Mouse (Mus musculus) spleen, adult 2 months (tissue): ENCODE data around the gene Smurf2.
"Not testable (repeated sequence)": the region's sequence is repeated elsewhere in the genome, so short reads cannot be mapped to it uniquely, and the experiment has no call there.

Experiments used
- CTCF ChIP-seq: fragments of 200-500 bp; IDR thresholded peaks from 2 replicates; pipeline ENCODE4 v1.5.1; 2011; ENCODE audit warnings: mild to moderate bottlenecking, inconsistent platforms; ENCODE audit not compliant: insufficient read depth, insufficient read length, insufficient replicate concordance; ENCODE audit errors: extremely low read depth
- POLR2A ChIP-seq: fragments of 200-500 bp; IDR thresholded peaks from 2 replicates; pipeline ENCODE4 v1.6.1; 2011; ENCODE audit warnings: low read depth, low read length, inconsistent platforms

DNA sequence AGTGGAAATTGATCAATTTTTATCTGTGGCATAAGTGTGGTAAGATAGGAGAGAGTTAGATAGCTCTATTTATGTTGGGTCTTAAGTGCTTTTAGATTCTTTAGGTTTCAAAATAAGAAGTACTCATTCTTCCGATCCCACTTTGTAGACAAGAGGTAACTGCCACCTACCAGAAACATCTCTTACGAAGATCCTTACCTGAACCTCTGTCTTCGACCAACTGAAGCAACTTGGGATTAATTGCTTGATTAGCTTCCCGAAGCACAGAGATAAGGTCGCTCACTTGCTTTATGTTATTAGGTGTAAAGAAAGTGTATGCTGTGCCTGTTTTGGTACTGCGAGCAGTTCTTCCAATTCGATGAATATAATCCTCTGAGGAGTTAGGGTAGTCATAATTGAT lies 138.2 kb downstream of the Smurf2 start:
- TF ChIP-seq CTCF, POLR2A: not testable (repeated sequence)
